Mouse (Mus musculus) thymus, postnatal 14 days (tissue): Measurements from ENCODE around the gene Ptgr2.
"Not testable (repeated sequence)": the region's sequence is repeated elsewhere in the genome, so short reads cannot be mapped to it uniquely, and the experiment has no call there.

Source experiments
- DNase-seq: peaks from one replicate; pipeline ENCODE4 v3.0.0; 2021

Ptgr2 gene

GRCm38 (mm10) chr12:84284885-84285592 lies at the start of gene Ptgr2:
Ptgr2 (plus strand) TSS chr12:84285232.
- peak; percentile 93 for DNase-seq

DNA sequence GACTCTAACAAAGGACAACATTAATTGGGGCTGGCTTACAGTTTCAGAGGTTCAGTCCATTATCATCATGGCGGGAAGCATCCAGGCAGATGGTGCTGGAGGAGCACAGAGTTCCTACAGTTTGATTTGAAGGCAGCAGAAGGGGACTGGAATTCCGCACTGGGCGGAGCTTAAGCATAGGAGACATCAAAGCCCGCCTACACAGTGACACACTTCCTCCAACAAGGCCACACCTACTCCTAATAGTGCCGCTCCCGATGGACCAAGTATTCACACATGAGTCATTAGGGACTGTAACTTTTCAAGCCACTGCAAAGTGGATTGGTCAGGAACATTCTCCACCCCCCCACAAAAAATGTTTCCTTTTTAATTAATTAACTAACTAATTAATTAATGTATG lies 49.5 kb upstream of the Ptgr2 start:
- no peak for DNase-seq

- no peak for DNase-seq
Observed at GRCm38 (mm10) chr12:84235981-84236752, 48.9 kb upstream of the Ptgr2 start.

GRCm38 (mm10) chr12:84237036-84237435 lies 48.0 kb upstream of the Ptgr2 start:
- not testable (repeated sequence) for DNase-seq

DNA sequence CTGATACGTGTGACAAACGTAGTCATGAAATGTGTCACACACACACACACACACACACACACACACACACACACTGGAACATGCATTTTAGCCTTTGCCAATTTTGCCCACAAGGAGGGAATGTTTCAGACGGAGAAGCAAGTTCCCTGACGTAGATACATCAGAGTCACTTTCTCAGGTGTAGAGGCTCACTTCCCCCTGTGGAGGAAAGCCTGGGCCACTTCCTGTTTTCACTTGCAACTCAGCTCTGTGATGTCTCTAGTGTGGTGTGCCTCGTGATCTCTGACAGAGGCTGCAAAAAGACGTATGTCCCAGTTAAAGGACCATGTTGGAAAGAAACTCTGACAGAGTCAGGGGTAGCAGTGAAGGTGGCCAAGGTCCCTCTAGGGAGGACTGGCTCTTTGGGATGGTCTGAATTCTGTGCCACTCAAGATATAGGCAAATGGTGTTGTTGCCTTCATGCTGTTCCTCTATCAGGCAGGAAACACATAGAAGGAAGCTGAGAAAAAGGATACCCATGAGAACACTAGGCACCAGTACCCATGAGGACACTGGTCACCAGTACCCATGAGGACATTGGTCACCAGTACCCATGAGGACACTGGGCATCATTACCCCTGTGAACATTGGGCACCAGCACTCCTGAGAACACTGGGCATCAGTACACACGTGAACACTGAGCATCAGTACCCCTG lies 41.8 kb upstream of the Ptgr2 start:
- peak; percentile 86 for DNase-seq

DNA sequence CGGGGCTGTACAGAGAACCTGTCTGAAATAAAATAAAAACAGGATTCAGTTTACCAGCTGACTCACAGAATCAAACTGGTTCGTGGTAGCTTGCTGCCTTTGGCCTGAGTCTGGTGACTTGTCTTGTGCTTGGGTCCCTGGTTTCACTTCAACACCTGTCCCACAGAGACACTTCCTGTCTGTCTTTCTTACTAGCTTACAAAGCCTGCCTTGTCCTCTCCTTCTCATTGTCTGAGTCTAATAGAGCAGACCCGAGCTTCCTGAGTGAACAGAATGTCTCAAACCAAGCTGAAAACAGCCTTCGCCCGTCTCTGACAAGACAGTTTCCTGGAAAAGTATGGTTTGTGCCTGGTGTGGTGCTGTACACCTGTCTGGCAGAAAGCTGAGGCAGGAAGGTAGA lies 39.3 kb upstream of the Ptgr2 start:
- peak; percentile 49 for DNase-seq

- DNase-seq: peak; percentile 74
Observed at GRCm38 (mm10) chr12:84249217-84249616, 35.8 kb upstream of the Ptgr2 start.

DNA sequence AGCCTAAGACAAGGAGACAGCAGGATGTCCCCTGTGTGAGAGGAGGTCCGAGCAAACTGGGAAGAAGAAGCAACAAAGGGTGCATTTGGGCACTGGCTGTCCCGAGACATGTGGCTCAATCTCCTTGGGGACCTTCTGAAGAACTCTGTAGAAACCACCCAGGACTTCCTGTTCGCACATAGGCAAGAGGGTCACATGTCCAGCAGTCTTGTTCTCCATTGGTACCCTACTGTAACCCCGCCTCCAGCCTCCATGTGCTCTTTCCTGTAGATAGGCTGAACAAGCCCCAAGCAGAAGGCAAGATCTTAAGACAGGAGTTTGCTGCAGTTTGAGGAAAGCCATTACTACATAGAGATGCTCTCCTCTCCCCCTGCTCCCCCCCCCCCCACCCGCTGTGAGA lies 32.2 kb upstream of the Ptgr2 start:
- DNase-seq: no peak

DNA sequence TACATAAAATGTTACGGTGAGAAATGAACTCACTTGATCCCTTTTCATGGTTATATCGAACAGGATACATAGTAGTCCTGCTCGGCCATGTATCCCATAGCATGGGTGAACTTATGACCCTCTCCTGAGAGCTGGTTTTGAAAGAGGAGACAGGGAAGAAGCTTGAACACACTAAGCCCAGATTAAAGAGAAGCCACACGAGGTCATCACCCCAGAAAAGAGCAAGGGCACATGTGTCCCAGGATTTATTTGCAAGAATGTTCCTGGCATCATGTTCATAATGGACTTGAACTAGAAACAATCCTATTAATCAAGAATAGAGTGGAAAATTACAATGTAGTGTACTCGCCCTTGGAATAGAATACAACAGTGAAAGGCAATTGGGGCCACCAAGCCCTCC lies 30.1 kb upstream of the Ptgr2 start:
- no peak for DNase-seq

DNA sequence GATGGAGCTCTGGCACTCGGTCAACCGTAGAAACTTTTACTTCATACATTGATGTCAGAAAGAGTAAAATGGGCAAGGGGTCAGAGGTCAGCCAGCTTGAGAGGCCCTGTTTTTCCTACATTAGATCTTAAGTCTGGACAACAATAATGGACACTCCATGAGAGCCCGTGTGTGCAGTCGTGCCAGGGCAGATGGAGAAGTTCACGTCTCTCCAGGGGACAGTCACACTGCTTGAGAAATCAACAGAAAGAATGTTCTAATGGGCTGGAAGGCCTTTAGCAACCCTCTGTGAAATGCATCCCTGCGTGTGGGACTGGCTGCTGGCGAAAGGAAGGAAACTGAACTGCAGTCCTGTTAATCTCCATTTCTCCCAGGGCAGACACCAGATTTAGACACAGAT lies 24.7 kb upstream of the Ptgr2 start:
- DNase-seq: no peak

DNA sequence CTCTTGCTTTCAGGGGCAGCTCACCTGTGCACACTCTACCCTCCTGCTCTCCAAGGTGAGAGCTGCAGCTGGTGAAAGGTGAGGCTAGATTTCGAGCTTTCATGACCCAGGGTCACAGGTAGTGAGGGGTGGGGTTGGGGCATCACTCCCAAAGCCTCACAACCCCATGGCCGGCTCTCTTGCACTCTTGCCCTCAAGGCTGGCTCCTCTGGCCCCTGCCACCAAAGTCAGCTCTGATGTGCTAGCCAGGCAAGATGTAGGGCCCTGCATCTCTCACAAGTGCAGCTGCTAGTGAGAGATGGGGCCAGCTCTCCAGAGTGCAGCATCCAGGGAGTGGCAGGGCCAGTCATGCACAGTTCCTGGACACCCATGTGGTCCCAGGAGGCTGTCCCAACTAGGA lies 17.8 kb upstream of the Ptgr2 start:
- DNase-seq: no peak

DNA sequence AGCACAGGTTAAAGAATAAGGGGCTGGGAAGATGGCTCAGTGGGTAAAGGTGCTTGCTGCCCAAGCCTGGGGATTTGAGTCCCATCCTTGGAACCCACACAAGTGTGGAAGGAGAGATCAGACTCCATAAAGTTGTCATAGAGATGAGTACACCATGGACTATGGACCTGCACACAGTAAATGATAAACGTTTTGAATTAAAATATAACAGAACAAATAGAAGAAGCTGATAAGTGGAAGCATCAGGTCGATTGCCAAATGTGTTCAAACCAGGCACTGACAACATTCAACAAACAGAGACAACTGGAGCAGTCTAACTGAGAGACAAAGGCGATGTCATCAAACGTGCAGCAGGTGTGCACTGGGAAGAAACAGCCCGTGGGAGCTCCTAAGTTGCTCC lies 11.7 kb upstream of the Ptgr2 start:
- DNase-seq: no peak

- DNase-seq: no peak
Observed at GRCm38 (mm10) chr12:84275288-84275687, 9.7 kb upstream of the Ptgr2 start.

DNA sequence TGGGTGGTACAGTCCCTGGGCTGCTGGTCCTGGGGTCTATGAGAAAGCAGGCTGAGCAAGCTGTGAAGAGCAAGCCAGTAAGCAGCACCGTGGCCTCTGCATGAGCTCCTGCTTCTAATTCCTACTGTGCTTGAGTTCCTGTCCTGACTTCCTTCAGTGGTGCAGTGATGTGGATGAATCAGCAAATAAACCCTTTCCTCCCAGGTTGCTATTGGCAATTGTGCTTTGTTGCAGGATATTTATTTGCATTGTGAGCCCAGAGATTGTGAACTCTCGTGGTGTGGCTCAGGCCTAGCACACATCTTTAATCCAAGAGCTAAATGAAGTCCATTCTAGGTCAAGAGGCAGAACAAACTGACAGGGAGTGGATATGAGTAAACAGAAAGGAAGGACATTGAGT lies 8.7 kb upstream of the Ptgr2 start:
- DNase-seq: no peak

DNA sequence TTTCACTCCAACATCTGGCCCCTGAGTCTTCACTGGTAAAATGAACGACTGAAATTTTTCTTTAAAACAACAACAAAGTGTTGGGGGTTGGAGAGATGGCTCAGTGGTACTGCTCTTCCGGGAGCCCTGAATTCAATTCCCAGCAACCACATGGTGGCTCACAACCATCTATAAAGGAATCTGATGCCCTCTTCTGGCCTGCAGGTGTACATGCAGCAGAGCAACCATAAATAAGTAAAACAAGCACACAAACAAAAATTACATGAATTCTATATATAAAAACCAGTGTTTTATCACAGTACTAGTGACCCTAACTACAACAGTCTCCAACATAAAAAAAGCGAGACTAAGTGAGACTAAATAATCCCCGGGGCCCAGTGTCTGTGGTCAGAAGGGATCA lies 8.2 kb upstream of the Ptgr2 start:
- DNase-seq: no peak

DNA sequence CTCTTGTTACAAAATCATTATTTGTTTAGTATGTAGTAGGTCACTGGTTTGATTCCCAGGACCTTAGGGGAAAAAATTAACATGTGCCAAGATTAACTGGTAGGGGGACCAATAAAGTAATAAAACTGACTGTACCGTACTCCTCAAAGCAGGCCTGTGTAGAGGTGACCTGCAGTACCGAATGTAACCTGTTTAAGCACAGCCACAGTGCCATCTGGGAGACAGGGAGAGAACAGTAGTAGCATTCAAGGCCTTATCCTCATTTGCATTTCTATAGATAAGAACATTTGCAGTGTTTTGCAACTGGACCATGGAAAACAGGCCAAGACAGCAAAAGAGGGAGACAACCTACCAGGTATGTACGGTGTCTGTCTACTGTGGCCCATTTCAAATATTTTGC lies 7.2 kb upstream of the Ptgr2 start:
- DNase-seq: no peak

DNA sequence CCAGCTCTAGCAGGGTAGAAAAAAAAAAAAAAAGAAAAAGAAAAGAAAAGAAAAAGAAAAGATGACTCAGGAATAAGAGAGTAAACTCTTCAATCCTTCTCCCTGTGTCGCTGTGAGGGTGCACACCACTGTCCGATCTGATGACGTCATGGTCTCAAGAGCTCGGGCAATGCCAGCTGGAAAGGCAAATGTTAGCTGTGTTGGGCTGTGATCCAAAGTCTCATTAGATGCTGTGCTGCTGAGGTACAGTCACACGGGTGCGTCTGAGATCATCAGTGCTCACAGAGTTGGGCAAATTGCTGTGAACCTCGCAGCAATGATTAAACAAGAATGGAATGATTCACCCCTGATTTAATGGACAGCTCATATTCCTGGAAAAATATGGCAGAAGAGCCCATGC lies 6.1 kb upstream of the Ptgr2 start:
- no peak for DNase-seq

DNA sequence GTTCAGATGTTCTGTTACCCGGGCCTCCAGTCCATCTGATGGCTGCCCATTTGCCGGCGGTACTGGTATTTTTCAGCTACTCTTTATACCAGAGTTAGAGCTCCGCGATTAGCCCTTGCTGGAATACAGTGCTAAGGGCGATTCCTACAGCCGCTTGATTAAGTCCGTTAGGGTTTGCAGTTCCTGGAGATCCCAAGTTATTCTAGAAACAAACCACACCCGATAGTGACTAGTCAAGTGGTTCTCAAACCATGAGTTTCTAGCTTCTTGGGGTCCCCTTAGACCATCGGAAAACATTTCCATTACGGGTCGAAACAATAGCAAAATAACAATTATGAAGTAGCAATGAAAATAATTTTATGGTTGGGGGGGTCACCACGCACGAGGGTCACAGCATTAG lies 641 bp upstream of the Ptgr2 start:
- DNase-seq: no peak

- DNase-seq: no peak
Observed at GRCm38 (mm10) chr12:84285593-84285968, 549 bp downstream of the Ptgr2 start.

DNA sequence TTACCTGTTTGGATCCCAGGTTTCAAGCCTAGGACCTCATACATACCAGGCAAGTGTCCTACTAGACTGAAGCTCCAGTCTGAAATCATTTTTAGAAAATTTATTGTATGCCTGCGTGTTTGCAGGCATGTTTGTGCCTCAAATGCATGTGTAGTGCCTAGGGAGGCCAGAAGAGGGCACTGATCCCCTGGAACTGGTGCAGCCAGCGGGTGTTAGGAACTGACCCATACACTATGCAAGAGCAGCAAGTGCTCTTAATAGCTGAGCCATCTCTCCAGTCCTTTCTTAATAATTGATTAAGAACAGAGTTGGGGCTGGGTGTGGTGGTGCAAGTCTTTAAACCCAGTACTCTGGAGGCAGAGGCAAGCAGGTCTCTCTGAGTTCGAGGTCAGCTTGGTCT lies 3.4 kb downstream of the Ptgr2 start:
- peak; percentile 62 for DNase-seq

DNA sequence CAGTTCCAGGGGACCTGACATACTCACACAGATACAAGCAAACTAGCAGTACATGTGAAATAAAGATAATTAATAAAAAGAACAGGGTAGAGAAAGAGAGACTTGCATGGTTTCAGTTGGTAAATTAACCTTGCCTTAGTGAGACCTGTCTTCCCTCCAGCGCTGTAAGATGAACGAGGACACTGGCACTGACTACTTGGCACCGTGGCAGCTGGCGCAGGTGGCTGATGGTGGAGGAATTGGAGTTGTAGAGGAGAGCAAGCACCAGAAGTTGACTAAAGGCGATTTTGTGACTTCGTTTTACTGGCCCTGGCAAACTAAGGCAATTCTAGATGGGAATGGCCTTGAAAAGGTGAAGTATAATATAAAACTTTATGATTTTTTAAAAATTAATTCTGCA lies 12.8 kb downstream of the Ptgr2 start:
- DNase-seq: no peak

DNA sequence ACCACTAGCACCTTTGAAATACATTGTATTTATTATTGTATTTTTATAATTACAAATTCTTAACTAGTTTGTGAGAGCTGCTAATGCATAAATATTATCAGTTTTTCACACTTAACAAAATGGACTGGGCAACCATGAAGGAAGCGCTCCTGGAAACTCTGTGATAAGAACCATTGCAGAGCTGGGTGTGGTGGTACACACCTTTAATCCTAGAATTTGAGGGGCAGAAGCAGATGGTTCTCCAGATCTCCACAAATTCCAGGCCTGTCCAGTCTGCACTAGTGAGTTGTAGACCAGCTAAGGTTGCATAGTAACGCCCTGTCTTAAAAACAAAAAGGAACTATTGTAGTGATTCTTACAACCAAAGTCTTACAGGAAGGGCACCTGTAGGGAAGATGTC lies 14.2 kb downstream of the Ptgr2 start:
- DNase-seq: no peak

- DNase-seq: no peak
Observed at GRCm38 (mm10) chr12:84304101-84304500, 19.1 kb downstream of the Ptgr2 start.

DNA sequence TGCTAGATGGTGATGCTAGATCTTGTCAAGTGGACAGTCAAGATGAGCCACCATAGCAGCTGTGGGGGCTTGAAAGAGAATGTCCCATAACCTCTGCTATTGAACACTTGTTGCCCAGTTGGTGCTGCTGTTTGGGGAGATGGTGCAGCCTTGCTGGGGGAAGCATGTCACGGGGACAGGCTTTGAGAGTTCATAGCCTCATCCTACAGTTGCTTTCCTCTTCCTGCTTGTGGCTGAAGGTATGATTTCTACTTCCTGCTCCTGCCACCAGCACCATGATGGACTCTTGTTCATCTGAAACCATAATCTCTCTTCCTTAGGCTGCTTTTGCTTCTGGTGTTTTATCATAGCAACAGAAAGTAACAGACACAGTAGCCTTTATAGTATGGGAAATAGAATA lies 19.5 kb downstream of the Ptgr2 start:
- no peak for DNase-seq
